Mouse (Mus musculus) T-helper 2 cell (primary cell): Measurements from ENCODE around the gene Vrk3.

Experiments used
- in situ Hi-C: fragments of 300-600 bp; cut with MboI, MseI; formaldehyde crosslinking; loops from one replicate; pipeline ENCODE4 v1.15.1; 2025; ENCODE audit warnings: high pct_unique_total_duplicates

Gene Vrk3

GRCm38 (mm10) chr7:44757164-44757563 lies 9.0 kb downstream of the Vrk3 start:
- in situ Hi-C loops = no loop called here

DNA sequence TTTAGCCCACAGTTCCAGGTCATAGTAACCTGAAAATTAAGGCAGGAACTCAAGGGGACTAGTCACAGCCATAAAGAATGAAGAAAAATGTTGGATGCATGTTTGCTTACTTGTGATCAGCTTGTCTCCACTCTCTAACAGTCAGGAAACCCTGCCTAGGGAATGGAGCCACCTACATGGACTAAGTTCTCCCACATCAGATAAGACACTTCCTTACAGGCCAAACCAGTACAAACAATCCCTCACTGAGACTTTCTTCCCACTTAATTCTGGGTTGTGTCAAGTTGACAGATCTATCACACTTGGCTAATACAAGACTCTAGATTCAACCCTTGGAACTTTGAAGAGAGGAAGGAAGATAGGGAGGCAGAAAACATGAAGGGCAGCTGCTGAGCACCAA lies 12.2 kb downstream of the Vrk3 start:
- in situ Hi-C loops = no loop called here

- in situ Hi-C loops = no loop called here
These were observed 19.9 kb downstream of the Vrk3 start for GRCm38 (mm10) chr7:44768129-44768528.

- in situ Hi-C loops = no loop called here
These were observed 21.9 kb downstream of the Vrk3 start for GRCm38 (mm10) chr7:44770046-44770578.

GRCm38 (mm10) chr7:44772591-44773204 lies 24.5 kb downstream of the Vrk3 start:
- in situ Hi-C loops = no loop called here

GRCm38 (mm10) chr7:44776849-44777498 lies 28.8 kb downstream of the Vrk3 start:
- in situ Hi-C loops = no loop called here

DNA sequence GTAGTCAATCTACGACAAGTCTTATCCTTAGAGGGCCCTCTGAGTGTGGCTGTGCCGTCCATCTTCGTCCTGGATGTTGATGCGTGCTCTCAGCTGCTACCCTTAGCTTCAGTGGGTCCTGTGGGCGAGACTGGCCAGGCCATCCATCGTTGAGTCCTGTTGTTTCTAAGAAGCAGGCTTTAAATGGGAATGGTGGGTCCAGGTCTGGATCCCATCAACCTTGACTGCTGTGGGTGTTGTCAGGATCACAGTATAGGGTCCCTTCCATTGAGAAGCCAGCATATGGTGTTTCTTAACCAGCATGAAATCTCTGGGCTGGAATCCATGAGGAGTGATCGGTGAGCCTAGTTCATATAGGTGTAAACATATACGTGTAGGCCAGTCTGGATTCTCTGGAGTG lies 31.9 kb downstream of the Vrk3 start:
- in situ Hi-C loops = no loop called here

DNA sequence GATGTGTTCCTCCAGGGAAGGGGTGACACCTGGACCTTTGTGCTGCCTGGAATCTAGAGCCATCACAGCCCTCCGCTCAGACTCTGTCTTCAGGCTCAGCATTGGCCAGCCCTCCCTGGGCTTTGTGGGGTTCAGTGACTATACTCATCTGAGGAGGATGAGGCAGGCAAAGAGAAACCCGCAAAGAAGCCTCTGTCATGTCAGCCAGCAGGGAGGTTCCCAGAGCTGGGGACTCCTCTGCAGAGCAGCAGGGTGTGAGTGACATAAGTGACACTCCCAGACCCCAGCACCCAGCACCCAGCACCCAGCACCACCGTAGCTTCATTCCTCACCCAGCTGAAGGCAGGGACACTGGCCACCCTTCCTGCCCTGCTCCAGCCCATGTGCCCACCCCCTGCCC lies 41.3 kb downstream of the Vrk3 start:
- in situ Hi-C loops = no loop called here

GRCm38 (mm10) chr7:44790066-44790465 lies 41.9 kb downstream of the Vrk3 start:
- in situ Hi-C loops = loop anchor here (5.0 kb wide), 1 partner anchor 1378 kb away; no protein-coding TSS in a partner anchor

DNA sequence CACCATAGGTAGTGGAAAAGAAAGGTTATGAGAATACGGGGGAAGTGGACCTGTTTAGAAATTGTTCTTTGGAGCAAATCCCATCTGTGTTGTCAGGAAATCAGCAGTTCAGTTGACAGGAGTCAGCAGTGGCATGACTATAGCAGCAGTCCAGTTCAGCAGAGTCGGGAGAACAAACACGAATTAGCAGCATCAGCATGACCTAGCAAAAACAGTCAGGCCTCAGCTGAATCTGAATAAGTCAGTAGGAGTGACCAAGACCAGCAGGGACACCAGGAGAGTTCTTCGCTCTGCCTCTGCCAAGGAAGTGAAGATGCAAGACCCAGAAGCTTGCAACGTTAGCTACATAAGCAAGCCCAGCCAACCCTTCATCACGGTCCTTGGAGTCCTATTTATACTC lies 44.6 kb downstream of the Vrk3 start:
- in situ Hi-C loops = loop anchor here (5.0 kb wide), 1 partner anchor 1380 kb away; no protein-coding TSS in a partner anchor

GRCm38 (mm10) chr7:44808927-44809326 lies 60.7 kb downstream of the Vrk3 start:
- in situ Hi-C loops = no loop called here

DNA sequence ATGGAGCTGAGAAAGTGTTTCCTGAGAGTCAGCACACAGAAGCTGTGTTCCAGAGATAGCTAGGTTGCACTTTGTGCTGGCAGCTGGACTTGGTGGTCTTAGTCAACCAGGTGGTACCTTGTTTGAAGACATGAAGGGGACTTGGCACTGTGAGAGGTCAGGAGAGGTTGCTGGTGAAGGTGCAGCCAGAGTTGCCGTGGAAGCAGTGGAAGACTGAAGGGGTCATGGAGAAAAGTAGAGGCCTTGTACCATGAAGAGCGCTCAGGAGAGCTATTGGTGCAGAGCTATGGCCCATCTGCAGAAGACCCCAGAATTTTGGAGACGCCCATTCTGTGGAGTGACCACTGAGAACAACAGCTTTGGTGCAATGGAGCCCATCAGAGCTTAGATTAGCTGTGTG lies 61.3 kb downstream of the Vrk3 start:
- in situ Hi-C loops = no loop called here

GRCm38 (mm10) chr7:44810365-44810764 lies 62.2 kb downstream of the Vrk3 start:
- in situ Hi-C loops = loop anchor here (10.0 kb wide), 2 partner anchors 66 to 256 kb away; partner anchors contain the start of genes Nr1h2 and Vrk3

DNA sequence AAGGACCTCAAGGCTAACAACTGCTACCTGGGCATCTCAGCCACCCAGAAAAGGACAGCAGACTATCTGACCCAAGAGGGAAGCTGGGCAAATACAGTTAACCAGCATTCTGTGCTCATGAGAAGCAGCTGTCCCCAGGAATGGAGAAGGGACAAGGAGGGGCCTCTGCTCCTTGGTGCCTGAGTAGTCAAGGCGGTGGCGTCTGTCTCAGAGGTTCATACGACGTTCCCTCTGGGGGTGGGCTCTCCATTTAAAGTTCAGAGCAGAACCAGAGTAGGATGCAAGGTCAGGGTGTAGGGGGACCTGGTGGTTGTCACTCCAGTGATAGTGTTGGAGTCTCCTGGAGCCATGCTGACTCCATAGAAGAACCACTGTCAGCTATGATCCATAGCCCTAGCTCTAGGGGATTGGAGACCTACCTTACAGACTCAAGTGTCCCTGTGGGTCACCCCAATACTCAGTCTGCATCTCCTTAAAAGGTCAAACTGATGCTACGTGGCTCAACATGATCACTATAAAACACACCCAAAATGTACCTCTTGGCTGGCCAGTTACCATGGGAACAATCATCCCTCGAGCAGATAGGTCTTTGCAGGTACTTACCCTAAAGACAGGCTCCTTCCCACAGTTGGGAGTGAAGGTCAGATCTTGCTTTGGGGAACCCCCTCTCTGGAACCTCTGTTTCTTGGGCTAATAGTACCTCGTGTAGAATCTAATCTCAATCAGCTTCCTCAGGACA lies 62.8 kb downstream of the Vrk3 start:
- in situ Hi-C loops = loop anchor here (10.0 kb wide), 2 partner anchors 66 to 256 kb away; partner anchors contain the start of genes Nr1h2 and Vrk3

GRCm38 (mm10) chr7:44812651-44813325 lies 64.6 kb downstream of the Vrk3 start:
- in situ Hi-C loops = loop anchor here (10.0 kb wide), 2 partner anchors 68 to 258 kb away; partner anchors contain the start of genes Nr1h2 and Vrk3

- in situ Hi-C loops = loop anchor here (10.0 kb wide), 2 partner anchors 69 to 259 kb away; partner anchors contain the start of genes Nr1h2 and Vrk3
These were observed 65.8 kb downstream of the Vrk3 start for GRCm38 (mm10) chr7:44813985-44814384.

DNA sequence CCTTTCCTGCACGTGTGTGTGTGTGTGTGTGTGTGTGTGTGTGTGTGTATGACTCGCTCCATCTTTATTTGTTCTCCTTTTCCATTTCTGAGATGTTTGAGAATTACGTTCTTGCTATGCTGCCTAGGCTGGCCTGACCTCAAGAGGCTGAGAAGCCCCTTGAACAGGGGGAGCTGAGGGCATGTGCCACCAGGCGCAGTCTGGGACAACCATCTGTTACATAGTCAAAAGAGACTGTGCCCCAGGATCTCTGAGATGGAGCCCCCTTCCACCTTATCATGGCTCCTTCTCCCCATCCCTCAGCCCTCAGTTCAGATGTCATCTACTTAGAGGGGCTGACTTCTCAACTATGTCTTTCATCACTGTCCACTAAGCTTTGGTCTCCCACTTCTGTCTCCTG lies 66.2 kb downstream of the Vrk3 start:
- in situ Hi-C loops = loop anchor here (10.0 kb wide), 2 partner anchors 70 to 260 kb away; partner anchors contain the start of genes Nr1h2 and Vrk3

GRCm38 (mm10) chr7:44814952-44815553 lies 66.8 kb downstream of the Vrk3 start:
- in situ Hi-C loops = loop anchor here (10.0 kb wide), 2 partner anchors 70 to 260 kb away; partner anchors contain the start of genes Nr1h2 and Vrk3

- in situ Hi-C loops = loop anchor here (10.0 kb wide), 2 partner anchors 71 to 261 kb away; partner anchors contain the start of genes Nr1h2 and Vrk3
These were observed 67.7 kb downstream of the Vrk3 start, which contains the start of the genes Nup62 and Il4i1 for GRCm38 (mm10) chr7:44815721-44816469. Gene Nup62 (plus strand): TSS chr7:44816088. Gene Il4i1 (plus strand): TSS chr7:44816387.
